Mouse (Mus musculus): ENCODE results near the gene Foxn2.

Gene Foxn2

DNA sequence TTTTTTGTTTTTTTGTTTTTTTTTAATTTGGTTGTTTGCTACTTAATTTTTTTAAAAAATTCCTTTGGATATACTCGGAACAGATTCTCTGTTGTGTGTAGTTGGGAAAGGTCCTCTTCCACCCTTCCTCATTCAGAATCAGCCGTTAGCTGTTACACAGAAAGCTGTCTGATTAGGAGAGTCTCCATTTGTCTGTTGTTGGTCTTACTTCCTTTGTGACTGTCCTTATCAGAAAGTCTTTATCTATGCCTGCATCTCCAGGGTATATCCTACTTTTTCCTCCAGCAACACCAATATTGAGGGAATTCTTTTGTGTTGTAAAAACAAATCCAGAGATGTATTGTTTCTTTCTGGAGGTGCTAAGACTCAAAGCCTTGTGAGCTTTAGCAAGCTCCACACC is 40.6 kb downstream of the Foxn2 start:
- in situ Hi-C loops (cut with MboI; ENCODE audit: low pct_unique_long_range_greater_than_20kb in 1 of 2, low sequenced_read_pairs in 2 of 2, unreplicated experiment in 1 of 2): no loop called here

DNA sequence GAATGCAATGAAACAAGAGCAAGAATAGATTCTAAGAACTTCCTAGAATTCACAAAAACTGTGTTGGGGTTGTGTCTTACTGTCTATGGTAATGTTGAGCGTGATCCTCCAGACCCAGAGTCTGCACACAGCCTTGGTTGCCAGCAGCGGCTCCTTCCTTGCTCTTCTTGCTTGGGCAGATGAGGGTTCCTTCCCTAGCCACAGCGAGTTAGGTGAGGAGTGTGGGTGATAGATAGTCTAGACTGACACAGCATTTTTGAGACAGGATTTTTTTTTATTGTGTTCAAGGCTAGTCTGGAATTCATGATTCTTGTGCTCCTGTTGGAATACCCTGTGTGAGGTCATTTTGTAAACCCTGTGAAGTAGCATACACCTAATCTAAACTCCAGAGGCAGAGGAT is 41.1 kb downstream of the Foxn2 start:
- in situ Hi-C loops (cut with MboI; ENCODE audit: low pct_unique_long_range_greater_than_20kb in 1 of 2, low sequenced_read_pairs in 2 of 2, unreplicated experiment in 1 of 2): no loop called here

DNA sequence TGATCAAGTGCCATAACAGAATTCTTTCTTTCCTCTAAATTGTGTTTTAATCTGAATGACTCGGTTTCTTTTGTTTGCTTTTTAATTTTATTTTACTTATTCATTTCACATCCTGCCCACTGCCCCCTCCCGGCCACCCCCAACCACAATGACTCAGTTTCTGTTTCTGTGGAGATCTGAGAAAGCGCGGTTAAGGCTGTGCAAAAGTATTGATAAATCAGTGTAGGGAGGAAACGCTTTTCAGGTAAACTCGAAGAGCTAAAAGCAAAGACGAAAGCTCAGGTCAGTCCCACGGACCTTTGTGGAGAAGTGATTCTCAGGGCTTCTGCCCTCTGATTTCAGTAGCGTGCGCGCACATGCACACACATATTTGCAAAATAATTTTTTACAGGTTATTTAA is 44.0 kb downstream of the Foxn2 start:
- in situ Hi-C loops (cut with MboI; ENCODE audit: low pct_unique_long_range_greater_than_20kb in 1 of 2, low sequenced_read_pairs in 2 of 2, unreplicated experiment in 1 of 2): no loop called here

DNA sequence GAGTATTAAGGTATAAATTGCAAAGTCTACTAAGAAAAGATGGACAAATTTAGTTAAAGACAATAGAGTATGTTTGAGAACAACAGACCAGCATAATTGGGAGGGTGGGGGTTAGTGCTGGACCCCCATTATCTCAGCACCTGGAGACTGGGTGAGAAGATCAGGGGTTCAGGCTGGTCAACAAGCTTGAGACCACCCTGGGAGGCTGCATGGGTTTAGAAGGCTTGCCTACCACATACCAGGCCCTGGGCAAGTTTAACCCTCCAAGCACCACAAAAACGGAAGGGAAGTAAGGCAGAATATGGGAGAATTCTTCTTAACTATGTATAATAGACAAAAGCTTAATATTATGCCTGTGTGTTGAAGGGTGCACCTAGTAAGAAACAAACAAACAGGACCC is 44.4 kb downstream of the Foxn2 start:
- in situ Hi-C loops (cut with MboI; ENCODE audit: low pct_unique_long_range_greater_than_20kb in 1 of 2, low sequenced_read_pairs in 2 of 2, unreplicated experiment in 1 of 2): no loop called here

DNA sequence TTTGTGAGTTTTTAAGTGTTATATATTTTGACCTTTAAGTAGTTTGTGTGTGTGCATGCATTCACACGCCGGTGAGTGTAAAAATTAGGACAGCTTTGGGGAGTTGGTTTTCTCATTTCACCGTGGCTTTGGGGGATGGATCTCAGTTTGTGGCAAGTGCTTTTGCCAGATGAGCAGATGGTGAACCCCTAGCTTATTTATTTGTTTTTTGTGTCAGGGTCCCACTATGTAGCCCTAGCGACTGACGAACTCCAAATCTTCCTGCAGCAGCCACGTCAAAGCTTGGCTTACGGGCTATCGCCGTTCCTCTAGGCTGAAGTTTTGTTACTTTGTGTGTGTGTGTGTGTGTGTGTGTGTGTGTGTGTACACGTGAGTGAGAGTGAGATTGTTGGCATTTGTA is 50.0 kb downstream of the Foxn2 start:
- in situ Hi-C loops (cut with MboI; ENCODE audit: low pct_unique_long_range_greater_than_20kb in 1 of 2, low sequenced_read_pairs in 2 of 2, unreplicated experiment in 1 of 2): no loop called here

DNA sequence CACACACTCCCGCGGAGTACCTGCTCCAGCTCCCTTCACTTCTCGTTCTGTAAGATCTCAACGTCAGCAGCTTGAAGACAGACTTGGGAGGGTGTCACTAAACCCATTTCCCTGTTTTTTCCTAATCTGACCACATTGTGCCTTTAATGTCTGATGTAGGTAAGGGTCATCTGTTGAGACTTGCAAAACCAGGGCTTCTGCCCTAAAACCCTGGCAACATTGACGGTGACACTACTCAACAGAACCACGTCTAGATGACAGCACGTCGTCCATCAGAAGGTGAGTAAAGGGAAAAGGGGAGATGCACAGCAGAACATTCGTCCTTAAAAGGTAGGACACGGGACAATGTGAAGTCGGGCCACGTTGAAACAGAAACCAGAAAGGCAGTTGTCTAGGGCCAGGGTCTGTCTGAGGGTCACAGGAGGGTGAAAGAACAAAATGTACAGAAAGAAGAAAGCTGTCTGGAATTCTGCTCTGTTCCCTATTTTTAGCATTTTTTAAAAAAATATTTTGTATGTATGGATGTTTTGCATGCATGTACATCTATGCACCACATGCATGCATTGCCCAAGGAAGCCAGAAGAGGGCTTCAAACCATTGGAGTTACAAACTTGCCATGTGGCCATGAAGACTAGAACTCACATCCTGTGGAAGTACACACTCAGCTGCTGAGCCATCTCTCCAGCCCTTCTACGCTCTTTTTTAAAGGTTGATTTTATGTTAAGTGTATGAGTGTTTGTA is 51.0 kb downstream of the Foxn2 start:
- in situ Hi-C loops (cut with MboI; ENCODE audit: low pct_unique_long_range_greater_than_20kb in 1 of 2, low sequenced_read_pairs in 2 of 2, unreplicated experiment in 1 of 2): no loop called here

DNA sequence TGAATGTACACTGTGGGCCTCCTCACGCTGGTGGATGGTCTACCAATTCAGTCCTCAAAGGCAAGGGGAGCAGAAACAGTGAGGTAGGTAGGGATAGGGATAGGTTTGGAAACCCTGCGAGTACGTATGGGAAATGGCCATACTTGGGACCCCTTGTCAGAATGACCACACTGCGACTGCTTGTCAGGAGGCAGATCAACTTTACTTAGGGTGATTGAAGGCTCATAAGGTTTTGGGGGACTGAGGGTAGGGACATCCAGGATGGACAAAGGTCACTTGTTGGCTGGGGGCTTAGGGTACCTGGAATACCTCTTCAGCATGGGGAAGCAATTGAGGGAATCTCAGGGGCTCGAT is 51.6 kb downstream of the Foxn2 start:
- in situ Hi-C loops (cut with MboI; ENCODE audit: low pct_unique_long_range_greater_than_20kb in 1 of 2, low sequenced_read_pairs in 2 of 2, unreplicated experiment in 1 of 2): no loop called here

DNA sequence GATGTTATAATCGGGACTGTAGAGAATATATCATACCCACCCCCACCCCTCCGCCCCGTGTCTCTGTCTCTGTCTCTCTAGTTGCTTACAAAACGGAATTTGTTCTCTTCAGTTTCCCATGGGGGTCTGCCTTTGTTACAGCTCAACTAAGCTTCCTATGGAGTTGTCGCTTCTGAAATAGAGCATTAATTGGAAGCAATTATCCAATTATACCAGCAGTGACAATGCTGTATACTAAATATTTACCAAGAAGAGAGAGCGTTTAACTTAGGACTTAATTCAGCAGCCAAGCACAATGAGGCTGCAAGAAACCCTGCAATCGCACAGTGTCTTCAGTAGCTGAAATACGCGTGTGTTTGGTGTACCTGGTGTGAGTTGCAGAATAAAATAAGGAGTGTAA is 53.0 kb downstream of the Foxn2 start:
- in situ Hi-C loops (cut with MboI; ENCODE audit: low pct_unique_long_range_greater_than_20kb in 1 of 2, low sequenced_read_pairs in 2 of 2, unreplicated experiment in 1 of 2): no loop called here

DNA sequence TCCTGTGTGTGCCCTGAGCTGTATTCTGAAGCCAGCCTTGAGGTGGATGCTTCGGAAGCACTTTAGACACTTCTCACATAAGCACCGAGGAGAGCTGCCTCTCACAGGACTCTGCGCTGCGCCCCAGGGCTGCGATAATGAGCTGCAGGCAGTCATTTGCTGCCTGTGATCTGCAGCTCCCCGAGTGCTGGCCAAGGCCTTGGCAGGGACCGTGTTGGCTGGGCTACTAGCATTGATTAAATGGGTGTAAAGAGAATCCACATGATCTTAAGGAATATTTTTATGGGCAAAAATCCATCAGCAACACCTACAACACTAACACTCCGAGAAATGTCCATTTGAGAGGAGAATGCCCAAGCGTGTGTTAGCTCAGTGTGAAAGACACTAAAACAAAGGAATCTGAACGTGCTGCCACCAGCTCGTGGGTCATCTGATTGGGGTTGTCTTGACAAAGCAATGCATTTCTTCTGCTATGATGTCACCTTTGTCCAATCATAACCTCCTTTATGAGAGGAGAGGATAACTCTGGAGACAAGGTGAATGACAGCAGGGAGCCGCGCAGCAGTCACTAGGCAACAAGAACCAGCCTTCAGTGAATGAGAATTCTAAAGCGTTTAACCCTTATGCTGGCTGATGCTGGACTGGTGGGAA is 53.7 kb downstream of the Foxn2 start:
- in situ Hi-C loops (cut with MboI; ENCODE audit: low pct_unique_long_range_greater_than_20kb in 1 of 2, low sequenced_read_pairs in 2 of 2, unreplicated experiment in 1 of 2): no loop called here

DNA sequence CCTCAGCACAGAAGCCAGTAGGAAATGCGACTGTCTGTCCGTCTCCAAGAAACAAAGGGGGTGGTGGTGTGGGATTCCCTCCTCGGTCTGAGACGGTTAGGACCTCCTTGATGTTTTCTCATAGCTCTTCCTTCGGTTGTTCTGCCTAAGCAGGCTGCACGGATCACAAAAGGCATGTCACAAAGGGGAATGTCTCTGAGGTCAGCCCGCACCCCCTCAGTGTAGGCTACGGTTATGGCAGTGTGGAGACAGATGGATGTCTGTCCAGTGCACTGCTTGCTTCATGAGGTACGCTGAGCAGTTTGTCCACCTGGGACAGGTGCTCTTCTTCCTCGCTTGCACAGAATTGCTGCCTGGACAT is 54.2 kb downstream of the Foxn2 start:
- in situ Hi-C loops (cut with MboI; ENCODE audit: low pct_unique_long_range_greater_than_20kb in 1 of 2, low sequenced_read_pairs in 2 of 2, unreplicated experiment in 1 of 2): no loop called here

DNA sequence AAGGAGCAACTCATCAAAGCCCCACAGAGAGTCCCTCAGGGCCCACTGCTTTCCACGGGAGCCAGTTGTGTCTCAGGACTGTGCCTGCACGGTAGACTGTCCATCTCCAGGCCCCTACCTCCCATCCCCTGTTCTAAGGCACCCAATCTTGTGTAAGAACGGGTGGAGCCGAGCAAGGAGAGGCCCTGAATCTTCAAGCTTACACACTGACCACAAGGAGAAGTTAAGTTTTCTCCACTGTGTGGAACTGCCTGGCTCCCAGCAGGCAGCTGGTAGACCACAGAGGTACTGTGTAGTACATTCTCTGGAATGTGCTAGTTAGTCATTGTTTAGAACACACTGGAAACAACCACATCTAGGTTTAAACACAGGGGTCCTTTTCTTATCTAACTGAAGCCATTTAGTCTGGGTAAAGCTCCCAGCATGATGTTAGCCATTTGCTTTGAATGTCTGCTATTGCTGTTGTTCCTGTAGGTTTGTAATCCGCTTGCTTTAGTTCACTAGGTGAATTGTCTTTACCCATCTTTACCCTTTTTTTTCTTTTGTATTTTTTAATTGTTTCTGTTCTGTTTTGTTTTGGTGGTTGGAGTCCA is 57.7 kb downstream of the Foxn2 start:
- in situ Hi-C loops (cut with MboI; ENCODE audit: low pct_unique_long_range_greater_than_20kb in 1 of 2, low sequenced_read_pairs in 2 of 2, unreplicated experiment in 1 of 2): no loop called here

DNA sequence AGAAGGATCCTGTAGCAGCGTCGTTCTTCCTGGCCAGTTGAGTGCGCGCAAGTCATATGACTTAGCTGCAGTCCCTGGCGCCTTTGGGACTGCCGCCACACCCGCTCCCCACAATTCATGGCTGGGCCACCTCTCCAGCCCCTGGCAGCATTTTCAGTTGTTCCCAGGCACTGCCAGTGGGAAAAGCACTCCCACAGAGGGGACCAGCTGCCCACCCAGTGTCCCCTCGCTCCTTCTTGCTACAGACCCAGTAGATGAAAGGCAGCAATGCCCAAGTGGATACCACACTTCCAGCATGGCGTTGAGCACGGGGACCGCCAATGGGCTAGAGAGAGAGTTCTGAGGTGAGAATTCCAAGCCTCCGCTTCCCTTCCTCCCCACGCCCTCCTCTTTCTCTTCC is 63.5 kb downstream of the Foxn2 start:
- in situ Hi-C loops (cut with MboI; ENCODE audit: low pct_unique_long_range_greater_than_20kb in 1 of 2, low sequenced_read_pairs in 2 of 2, unreplicated experiment in 1 of 2): no loop called here

DNA sequence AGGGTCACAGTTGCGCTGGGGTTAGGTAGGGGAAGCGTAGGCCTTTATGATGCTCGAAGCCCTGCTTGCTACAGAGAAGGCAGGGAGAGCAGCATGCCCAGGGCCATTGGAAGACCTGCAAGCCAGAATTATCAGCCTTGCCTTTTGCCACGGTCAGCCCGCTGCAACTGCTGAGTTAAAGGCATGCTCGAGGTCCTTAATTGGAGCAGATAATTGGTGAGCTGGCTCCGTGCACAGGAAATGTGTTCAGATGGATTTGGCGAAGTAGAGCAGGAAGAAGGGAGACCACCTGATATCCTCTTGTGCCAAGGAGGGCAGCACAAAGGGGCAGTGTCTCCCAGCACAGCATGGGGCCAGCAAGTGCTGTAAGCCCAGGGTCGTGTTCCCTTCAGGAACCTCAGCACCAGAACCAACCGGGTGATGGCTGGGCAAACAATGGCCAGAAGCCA is 64.8 kb downstream of the Foxn2 start:
- in situ Hi-C loops (cut with MboI; ENCODE audit: low pct_unique_long_range_greater_than_20kb in 1 of 2, low sequenced_read_pairs in 2 of 2, unreplicated experiment in 1 of 2): loop anchor here in 1 of 2 experiments (5.0 kb wide), 1 partner anchor 63 kb away; the partner anchor contains the start of gene Foxn2

DNA sequence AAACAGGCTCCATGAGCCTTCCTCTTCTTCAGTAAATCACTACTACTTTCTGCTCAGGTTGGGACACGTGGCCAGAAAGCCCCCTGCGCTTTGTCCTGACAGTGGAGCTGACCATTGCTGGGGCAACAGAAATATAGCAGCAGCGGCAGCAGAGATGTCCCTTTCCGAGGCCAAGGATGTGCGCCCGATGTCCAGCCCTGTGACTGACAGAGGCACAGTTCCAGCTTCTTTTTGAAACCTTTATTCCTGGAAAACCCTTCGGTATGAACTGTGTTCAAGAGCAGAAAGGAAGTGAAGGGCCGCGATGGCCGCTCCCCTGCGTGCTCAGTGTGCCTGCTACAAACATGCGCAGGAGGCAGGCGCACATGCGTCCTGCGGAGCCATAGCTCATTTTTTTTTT is 65.4 kb downstream of the Foxn2 start:
- in situ Hi-C loops (cut with MboI; ENCODE audit: low pct_unique_long_range_greater_than_20kb in 1 of 2, low sequenced_read_pairs in 2 of 2, unreplicated experiment in 1 of 2): loop anchor here in 1 of 2 experiments (5.0 kb wide), 1 partner anchor 64 kb away; the partner anchor contains the start of gene Foxn2

DNA sequence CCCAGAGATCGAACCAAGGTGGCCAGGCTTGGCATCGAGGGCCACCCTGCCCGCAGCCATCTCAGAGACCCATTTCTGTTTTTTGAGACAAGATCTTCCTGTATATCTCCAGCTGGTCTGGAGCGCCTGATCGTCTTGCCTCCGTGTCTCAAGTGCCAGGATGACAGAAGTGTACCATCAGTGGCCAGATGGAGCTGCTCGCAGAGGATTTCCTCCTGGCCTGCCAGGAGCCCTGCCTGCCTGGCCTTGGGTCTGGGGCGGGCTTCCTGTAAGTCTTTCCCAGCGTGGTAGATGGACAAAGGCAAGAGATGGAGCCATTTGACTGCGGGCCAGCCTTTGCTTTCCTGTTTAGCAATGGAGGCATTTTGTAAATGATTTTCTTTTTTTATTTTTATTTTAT is 66.9 kb downstream of the Foxn2 start:
- in situ Hi-C loops (cut with MboI; ENCODE audit: low pct_unique_long_range_greater_than_20kb in 1 of 2, low sequenced_read_pairs in 2 of 2, unreplicated experiment in 1 of 2): loop anchor here in 1 of 2 experiments (5.0 kb wide), 1 partner anchor 65 kb away; the partner anchor contains the start of gene Foxn2

DNA sequence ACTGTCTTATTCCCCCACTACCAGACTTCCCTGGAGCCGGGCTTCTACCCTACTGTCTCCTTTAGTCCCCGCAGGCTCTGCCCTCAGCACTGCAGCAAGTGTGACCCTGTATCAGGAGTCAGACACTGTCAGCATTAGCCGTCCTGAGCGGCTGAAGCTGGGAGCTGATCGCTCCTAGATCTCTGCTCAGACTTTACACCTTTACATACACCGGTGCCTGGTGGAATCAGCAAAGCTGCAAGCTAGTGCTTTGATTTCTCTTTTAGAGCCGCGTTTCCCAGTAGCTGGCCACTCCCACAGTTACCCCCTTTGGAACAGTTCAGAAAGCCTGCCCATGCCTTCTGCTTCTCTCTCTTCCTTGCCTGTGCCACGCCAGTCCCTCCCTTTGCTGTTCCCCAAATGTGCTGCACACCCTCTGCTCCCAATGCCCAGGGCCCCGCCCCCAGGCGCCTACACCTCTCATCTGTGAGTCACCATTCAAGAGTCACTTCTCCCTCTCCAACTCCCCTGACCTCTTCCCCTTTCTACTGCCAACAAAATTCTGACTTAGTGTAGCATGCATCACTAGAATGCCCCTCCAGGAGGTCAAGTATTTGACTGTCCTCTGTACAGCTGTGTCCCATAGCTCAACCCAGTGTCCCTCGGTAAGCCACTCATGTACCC is 68.5 kb downstream of the Foxn2 start:
- in situ Hi-C loops (cut with MboI; ENCODE audit: low pct_unique_long_range_greater_than_20kb in 1 of 2, low sequenced_read_pairs in 2 of 2, unreplicated experiment in 1 of 2): loop anchor here in 1 of 2 experiments (5.0 kb wide), 1 partner anchor 67 kb away; the partner anchor contains the start of gene Foxn2

DNA sequence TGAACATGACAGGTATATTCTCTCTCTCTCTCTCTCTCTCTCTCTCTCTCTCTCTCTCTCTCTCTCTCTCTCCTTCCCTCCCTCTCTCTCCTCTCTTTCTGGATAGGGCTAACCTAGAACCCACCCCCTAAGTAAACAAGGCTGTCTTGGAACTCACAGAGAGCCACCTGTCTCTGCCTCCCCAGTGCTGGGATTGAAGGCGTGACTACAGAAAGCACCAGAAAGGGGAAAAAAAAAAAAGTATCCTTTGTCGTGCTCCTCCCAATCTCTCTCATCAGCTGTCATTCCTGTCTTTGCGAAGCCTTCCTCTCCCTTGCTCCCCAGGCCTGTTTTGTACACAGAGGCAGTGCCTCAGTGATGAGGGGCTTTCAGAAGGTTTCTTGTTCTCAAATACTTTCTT is 69.5 kb downstream of the Foxn2 start:
- in situ Hi-C loops (cut with MboI; ENCODE audit: low pct_unique_long_range_greater_than_20kb in 1 of 2, low sequenced_read_pairs in 2 of 2, unreplicated experiment in 1 of 2): loop anchor here (5.0 kb wide), 2 partner anchors 68 to 248 kb away; partner anchors contain the start of gene Foxn2 (in 1 of the 2)

DNA sequence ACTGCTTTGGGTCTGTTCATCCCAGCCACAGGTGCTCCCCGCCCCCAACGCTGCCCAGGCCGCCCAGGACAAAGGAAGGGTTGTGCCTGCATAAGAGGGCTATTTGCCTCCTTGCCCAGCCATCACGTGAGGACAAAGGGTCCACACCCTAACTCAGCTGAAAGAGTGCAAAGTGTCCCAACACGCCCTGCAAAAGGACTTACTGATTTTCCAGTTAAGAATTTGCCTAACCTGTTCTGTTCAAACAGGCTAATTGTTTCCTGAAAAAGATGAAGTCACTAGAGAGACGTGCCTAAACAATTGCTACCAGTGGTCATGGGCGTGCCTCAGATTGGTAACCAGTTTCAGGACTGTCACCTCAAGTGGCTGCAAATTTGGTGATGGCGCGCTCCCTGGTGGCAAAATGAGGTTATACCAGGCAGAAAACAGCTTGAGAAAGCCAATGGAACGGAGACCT is 70.6 kb downstream of the Foxn2 start:
- in situ Hi-C loops (cut with MboI; ENCODE audit: low pct_unique_long_range_greater_than_20kb in 1 of 2, low sequenced_read_pairs in 2 of 2, unreplicated experiment in 1 of 2): loop anchor here in 1 of 2 experiments (5.0 kb wide), 1 partner anchor 249 kb away; no protein-coding TSS in a partner anchor

DNA sequence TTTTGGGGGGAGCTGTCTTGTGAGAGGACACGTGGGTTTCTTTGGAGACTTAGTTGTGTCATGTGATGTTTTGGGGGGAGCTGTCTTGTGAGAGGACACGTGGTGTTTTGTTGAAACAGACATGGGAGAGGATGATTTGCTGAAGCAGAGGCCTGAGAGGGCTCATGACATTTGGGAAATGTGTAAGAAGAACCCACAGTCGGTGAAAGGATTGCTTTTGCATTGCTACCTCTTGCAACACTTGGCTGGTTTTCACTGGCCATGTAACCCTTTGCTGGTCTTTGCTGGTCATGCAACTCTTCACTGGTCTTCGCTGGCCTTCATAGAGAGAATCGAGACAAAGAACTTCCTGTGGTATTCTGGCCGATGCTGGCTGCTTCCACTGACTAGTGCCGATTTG is 76.0 kb downstream of the Foxn2 start:
- in situ Hi-C loops (cut with MboI; ENCODE audit: low pct_unique_long_range_greater_than_20kb in 1 of 2, low sequenced_read_pairs in 2 of 2, unreplicated experiment in 1 of 2): no loop called here
